Mouse (Mus musculus) embryo, embryonic 10 days (tissue): Measurements from ENCODE around the gene Fbxo8.

ENCODE experiments used
- DNase-seq: peaks from one replicate; pipeline ENCODE4 v3.0.0-alpha.2; 2015; ENCODE audit warnings: low spot score

The Fbxo8 gene

DNA sequence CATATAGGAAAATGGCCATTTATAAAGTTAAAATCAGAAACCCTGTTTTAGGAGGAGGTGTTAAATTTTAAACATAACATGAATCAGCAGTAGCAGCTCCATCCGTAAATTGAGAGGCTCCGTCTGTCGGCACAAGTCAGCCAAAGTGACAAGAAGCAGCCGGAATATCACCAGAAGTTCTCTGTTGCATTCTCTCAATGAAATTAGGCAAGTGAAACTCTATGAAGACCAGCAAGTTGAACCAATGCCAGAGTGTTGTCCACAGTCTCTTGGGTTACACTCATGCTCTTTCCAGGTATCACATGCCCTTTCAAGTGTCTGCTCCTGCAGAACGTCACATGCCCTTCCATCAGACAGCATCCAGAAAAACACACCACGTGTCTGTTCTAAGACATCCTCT is 60.8 kb downstream of the Fbxo8 start:
- DNase-seq = no peak

- DNase-seq = no peak
Measured at GRCm38 (mm10) chr8:56614235-56614634, 63.3 kb downstream of the Fbxo8 start.

GRCm38 (mm10) chr8:56615005-56615404 is 64.1 kb downstream of the Fbxo8 start:
- DNase-seq = peak; percentile 73

- peak; percentile 24 for DNase-seq
Measured at GRCm38 (mm10) chr8:56616260-56616659, 65.4 kb downstream of the Fbxo8 start.

GRCm38 (mm10) chr8:56617271-56617670 is 66.4 kb downstream of the Fbxo8 start:
- DNase-seq = no peak

DNA sequence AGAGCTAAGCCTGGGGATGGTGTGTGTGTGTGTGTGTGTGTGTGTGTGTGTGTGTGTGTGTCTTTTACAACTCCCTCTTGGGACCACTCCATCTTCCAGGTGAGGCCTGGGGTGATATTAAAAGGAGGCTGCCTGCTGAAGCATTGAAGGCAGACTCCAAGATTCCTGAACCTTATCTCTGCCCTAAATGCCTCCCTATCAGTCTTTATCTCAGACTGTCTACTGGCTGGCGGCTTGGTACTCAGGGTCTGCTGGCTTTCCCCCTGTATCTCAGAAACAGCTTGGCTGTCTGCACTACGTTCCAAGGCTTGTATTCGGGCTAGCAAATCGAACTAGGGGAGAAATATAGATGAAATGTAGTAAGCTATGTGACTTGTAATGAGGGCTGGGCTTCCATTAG is 68.2 kb downstream of the Fbxo8 start:
- DNase-seq = peak; percentile 20

- DNase-seq = no peak
Measured at GRCm38 (mm10) chr8:56619571-56619970, 68.7 kb downstream of the Fbxo8 start.

GRCm38 (mm10) chr8:56620691-56621090 is 69.8 kb downstream of the Fbxo8 start:
- peak; percentile 58 for DNase-seq

- DNase-seq = no peak
Measured at GRCm38 (mm10) chr8:56621093-56621492, 70.2 kb downstream of the Fbxo8 start.

GRCm38 (mm10) chr8:56622470-56623024 is 71.7 kb downstream of the Fbxo8 start:
- peak; percentile 59 for DNase-seq

DNA sequence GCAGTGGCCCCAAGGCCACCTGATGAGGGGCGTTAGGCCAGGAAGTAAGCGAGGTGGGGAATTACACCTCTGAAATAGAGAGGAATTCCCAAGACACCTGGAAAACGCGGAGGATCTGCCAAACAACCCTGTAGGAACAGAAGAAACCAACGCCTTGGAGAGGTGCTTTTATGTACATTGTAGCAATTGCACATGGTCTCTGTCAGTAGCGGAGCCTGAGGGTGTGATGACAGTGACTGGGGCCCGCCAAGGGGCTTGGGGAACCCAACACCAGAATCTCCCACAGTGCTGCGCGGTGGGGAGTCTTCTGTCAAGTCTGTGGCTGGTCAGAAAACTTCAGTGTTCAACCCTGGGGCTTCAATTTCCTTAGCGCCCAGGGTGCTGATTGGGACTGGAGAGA is 72.5 kb downstream of the Fbxo8 start:
- DNase-seq = peak; percentile 46

GRCm38 (mm10) chr8:56629160-56629559 is 78.3 kb downstream of the Fbxo8 start:
- peak; percentile 38 for DNase-seq

DNA sequence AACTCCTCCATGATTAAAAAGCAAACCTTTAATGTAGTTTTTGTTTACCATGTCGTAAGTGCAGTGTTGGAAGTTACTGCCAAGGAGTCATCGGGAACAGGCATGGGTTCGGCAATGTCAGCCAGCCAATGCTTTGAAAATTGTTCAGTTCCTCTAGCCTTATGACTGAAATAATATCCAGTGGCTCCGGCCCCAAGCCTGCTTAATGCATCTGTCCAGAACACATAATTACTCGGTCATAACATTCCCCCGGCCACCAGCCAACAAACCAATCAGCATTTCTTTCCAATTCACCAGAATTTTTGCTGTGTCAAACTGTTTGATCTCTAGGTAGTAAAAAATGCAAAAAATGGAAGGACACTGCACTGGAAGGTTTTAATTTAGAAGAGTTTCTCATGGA is 88.4 kb downstream of the Fbxo8 start:
- no peak for DNase-seq
